Mouse (Mus musculus) cerebellum, adult (tissue): ENCODE measurements around the gene Drd4.
A peak's percentile ranks its signal among the peaks of the same experiment; 100 is the strongest.

Source experiments
- ATAC-seq: cut with Nextera tagmentation; 2 replicates; pipeline ENCODE4 v1.9.2; 2017; ENCODE audit warnings: mild to moderate bottlenecking, moderate library complexity, mixed read lengths; ENCODE audit not compliant: insufficient number of reproducible peaks, low FRiP score, low TSS enrichment

Drd4 gene

DNA sequence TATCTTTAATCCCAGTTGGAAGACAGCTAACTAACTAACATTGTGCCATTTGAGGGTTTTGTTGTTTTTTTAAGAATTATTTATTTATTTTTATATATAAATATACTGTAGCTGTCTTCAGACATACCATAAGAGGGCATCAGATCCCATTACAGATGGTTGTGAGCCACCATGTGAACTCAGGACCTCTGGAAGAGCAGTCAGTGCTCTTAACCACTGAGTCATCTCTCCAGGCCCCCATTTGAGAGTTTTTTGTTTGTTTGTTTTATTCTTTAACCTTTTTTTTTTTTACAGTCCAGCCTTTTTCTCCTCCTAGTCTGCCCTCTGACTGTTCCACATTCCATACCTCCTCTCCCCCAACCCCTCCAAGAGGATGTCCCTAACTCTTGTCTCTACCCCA lies 38.9 kb downstream of the Drd4 start:
- no peak for ATAC-seq

- no peak for ATAC-seq
Observed at GRCm38 (mm10) chr7:141331990-141332389, 40.2 kb downstream of the Drd4 start.

GRCm38 (mm10) chr7:141335044-141335579 lies 43.3 kb downstream of the Drd4 start:
- 0 out of 2 replicates have a peak, but pooled peaks have one; percentile 22 for ATAC-seq

DNA sequence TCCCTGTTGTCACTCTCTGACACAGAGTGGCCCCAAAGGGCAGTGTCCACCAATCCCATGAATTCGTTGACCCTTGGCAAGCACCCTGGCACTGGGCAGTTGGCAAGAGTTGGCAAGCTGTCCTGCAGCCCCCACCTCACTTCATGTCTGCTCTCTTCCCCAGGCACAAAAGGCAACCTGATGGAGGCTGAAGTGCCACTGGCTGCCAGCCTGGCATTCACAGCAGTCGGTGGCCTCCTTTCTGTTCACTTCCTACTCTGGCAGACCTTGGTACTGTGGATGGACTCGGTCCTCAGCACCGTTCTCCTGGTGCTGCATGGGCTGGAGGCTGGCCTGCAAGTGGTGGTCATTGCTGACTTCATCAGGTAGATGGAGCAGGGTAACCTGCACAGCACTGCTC lies 43.9 kb downstream of the Drd4 start:
- peak; percentile 36; the same call in 1 of the 2 replicates for ATAC-seq

- no peak for ATAC-seq
Observed at GRCm38 (mm10) chr7:141336296-141336695, 44.5 kb downstream of the Drd4 start.

- ATAC-seq: no peak
Observed at GRCm38 (mm10) chr7:141337716-141338416, 46.1 kb downstream of the Drd4 start.

- ATAC-seq: no peak
Observed at GRCm38 (mm10) chr7:141338576-141339131, 46.8 kb downstream of the Drd4 start, which contains the start of gene Eps8l2. Gene Eps8l2 (plus strand): TSS chr7:141338880.

DNA sequence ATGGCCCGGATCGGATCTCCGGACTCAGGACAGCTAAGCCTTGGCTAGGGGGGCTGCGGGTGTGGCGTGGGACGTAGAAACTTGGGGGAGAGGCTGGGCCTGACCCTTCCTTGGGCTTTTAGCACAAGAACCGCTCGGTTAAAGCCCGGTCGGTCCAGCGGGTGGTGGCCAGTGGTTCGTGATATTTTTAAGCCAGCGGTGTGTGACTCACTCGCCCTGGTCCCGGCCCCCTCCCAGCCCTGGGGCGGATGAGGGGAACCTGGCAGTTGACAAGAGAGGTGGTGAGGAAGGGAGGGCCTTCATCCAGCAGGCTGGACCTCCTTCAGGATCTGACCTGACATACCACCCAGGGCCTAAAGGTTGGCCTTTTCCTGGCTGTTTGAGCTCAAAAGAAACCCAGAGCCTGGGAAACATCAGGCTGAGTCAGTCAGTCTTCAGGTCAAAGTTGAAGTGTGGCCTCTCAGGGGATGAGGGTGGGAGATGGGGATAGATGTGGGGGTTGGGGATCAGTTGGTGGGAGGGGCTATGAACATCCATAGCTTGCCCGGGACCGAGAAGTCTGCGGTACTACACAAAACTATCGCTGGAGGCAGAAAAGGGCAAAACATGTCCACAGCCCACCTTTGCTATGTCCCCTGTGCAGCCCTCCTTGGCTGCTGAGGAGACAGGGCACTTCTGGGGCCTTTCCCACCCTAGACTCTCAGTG lies 47.6 kb downstream of the Drd4 start:
- ATAC-seq: no peak

- ATAC-seq: no peak
Observed at GRCm38 (mm10) chr7:141340023-141340422, 48.2 kb downstream of the Drd4 start.

GRCm38 (mm10) chr7:141340476-141340875 lies 48.7 kb downstream of the Drd4 start:
- ATAC-seq: no peak

DNA sequence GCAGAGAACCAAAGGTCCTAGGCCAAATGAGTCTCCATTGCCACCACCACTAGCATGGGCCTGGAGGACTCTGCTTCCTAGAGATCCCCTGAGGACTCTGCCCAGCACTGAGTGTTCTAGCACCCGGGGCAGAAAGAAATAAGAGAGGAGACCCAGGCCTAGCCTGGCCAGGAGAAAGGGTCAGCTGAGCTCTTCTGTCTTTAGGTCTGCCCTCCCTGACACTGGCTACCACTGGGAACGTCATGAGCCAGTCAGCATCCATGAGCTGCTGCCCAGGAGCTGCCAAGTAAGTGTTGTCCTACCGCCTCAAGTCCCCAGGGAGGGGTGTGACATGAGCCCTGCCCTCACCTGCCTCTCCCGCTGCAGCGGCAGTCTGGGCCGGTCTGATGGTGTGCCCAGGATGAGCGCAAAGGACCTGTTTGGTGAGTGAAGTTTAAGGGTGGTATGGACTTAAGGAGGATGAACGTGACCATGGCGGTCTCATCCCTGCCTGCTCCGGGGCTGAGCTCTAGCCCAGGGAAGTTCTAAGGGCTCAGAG lies 50.0 kb downstream of the Drd4 start:
- no peak for ATAC-seq

DNA sequence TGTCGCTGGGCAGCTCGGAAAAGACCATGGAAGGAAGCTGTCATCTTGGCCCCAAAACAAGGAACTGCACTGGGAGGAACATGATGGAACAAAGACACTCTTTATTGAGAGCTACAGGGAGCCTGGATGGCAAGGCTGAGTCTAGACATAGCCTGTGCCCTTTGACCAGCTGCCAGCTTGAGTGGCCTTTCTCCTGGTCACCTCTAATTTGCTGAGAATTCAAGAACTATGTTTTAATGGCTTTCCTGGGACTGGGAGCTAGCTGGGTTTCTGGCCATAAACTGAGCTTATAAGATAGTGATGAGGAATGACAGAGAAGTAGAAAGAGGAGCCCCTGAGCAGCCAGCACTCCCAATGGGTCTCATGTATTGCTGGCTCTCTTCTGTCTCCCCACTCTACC lies 51.4 kb downstream of the Drd4 start:
- no peak for ATAC-seq

GRCm38 (mm10) chr7:141343696-141344095 lies 51.9 kb downstream of the Drd4 start:
- no peak for ATAC-seq

GRCm38 (mm10) chr7:141344787-141345186 lies 53.0 kb downstream of the Drd4 start:
- no peak for ATAC-seq
